Mouse (Mus musculus) intestine, embryonic 16.5 days (tissue): ENCODE results near the gene Ccl22. TPM values are rescaled to one million over a fixed set of nuclear protein-coding genes. Genes with fewer than 3 reads are reported as not detected.

Experiments used
- ATAC-seq: fragments of 200-750 bp; cut with Nextera tagmentation; 2 replicates; pipeline ENCODE4 v1.8.0; 2017; ENCODE audit warnings: moderate TSS enrichment, moderate library complexity
- H3K27ac ChIP-seq: fragments of 300-500 bp; sonication (generic); 2 replicates; pipeline ENCODE4 v1.5.1; 2014; ENCODE audit warnings: mild to moderate bottlenecking, low read length
- H3K27me3 ChIP-seq: fragments of 300-500 bp; sonication (generic); replicated peaks from 2 replicates; pipeline ENCODE4 v1.6.1; 2014; ENCODE audit warnings: low read length, control low read depth, mixed read lengths; ENCODE audit not compliant: control insufficient read depth, insufficient read depth
- H3K36me3 ChIP-seq: fragments of 300-500 bp; sonication (generic); 2 replicates; pipeline ENCODE4 v1.6.1; 2014; ENCODE audit warnings: low read length, control low read depth; ENCODE audit not compliant: control insufficient read depth, insufficient read depth
- H3K4me1 ChIP-seq: fragments of 300-500 bp; sonication (generic); 2 replicates; pipeline ENCODE4 v1.6.1; 2014; ENCODE audit warnings: low read length, control low read depth, mixed read lengths; ENCODE audit not compliant: control insufficient read depth, insufficient read depth
- H3K4me2 ChIP-seq: fragments of 300-500 bp; sonication (generic); 2 replicates; pipeline ENCODE4 v1.6.1; 2014; ENCODE audit warnings: low read depth, low read length, control low read depth
- H3K4me3 ChIP-seq: fragments of 300-500 bp; sonication (generic); 2 replicates; pipeline ENCODE4 v1.5.1; 2014; ENCODE audit warnings: mild to moderate bottlenecking, low read length
- H3K9ac ChIP-seq: fragments of 300-500 bp; sonication (generic); 2 replicates; pipeline ENCODE4 v1.6.1; 2014; ENCODE audit warnings: low read depth, low read length
- H3K9me3 ChIP-seq: fragments of 300-500 bp; sonication (generic); 2 replicates; pipeline ENCODE4 v1.6.1; 2016; ENCODE audit warnings: low read length, control low read depth; ENCODE audit not compliant: control insufficient read depth
- WGBS: fragments of 180-500 bp; shearing (Covaris S2); extraction: QIAGEN DNeasy Blood & Tissue Kit; methylation state at CpG from one replicate; pipeline ENCODE4 v1.1.7; 2014; 5-methylcytosine and 5-hydroxymethylcytosine counted together
- polyA plus RNA-seq: library from polyadenylated mRNA; unstranded; fragments of >200 nt; fragmentation: Nextera tagmentation; extraction: Ambion mirVana; gene quantifications from 2 replicates; pipeline ENCODE4 v1.2.1, GENCODE M21; 2015

The Ccl22 gene
- polyA plus RNA-seq, 1 experiment from 2014 or later: 0.10 TPM

GRCm38 (mm10) chr8:94771941-94772670 lies 26.7 kb downstream of the Ccl22 start, which contains the start of gene Cx3cl1:
Gene Cx3cl1, plus strand, starts transcription at chr8:94772009.
- H3K4me3 ChIP-seq: peak within 1 kb of the TSS; percentile 66
- H3K27ac ChIP-seq: peak within 1 kb of the TSS; percentile 91
- peak; percentile 79 for ATAC-seq
- peaks cover 16% of the 10 kb centered on the region for H3K4me1 ChIP-seq
- peak within 1 kb of the TSS; percentile 84 for H3K9ac ChIP-seq
- no peaks in the 10 kb centered on the region for H3K36me3 ChIP-seq
- no peaks in the 10 kb centered on the region for H3K9me3 ChIP-seq
- peaks cover 11% of the 10 kb centered on the region; the same call in 1 of the 2 replicates for H3K27me3 ChIP-seq
- peak within 1 kb of the TSS; percentile 76 for H3K4me2 ChIP-seq
- under 1% methylated on average over 38 of the region's 38 CpGs for WGBS

- WGBS: 59% methylated on average over 6 of the region's 6 CpGs
- ATAC-seq: no peak
- no peaks in the 10 kb centered on the region for H3K9me3 ChIP-seq
- H3K4me1 ChIP-seq: peaks cover 19% of the 10 kb centered on the region
- no peak overlapping the region for H3K27ac ChIP-seq
- peaks cover 11% of the 10 kb centered on the region; the same call in 1 of the 2 replicates for H3K27me3 ChIP-seq
- H3K36me3 ChIP-seq: no peaks in the 10 kb centered on the region
- H3K9ac ChIP-seq: peak overlapping the region; percentile 84; the same call in 1 of the 2 replicates
- H3K4me2 ChIP-seq: peak overlapping the region; percentile 76
- H3K4me3 ChIP-seq: peak overlapping the region; percentile 66
These were observed 27.7 kb downstream of the Ccl22 start for GRCm38 (mm10) chr8:94773048-94773447.

GRCm38 (mm10) chr8:94773700-94774171 lies 28.3 kb downstream of the Ccl22 start:
- Histone ChIP-seq H3K27me3 (peaks cover 11% of the 10 kb centered on the region; the same call in 1 of the 2 replicates), H3K4me3 (no peak overlapping the region), H3K9ac (no peak overlapping the region), H3K4me2 (no peak overlapping the region), H3K9me3 (no peaks in the 10 kb centered on the region), H3K36me3 (no peaks in the 10 kb centered on the region), H3K27ac (no peak overlapping the region), H3K4me1 (peaks cover 25% of the 10 kb centered on the region)
- WGBS: 44% methylated on average over 12 of the region's 12 CpGs
- no peak for ATAC-seq

DNA sequence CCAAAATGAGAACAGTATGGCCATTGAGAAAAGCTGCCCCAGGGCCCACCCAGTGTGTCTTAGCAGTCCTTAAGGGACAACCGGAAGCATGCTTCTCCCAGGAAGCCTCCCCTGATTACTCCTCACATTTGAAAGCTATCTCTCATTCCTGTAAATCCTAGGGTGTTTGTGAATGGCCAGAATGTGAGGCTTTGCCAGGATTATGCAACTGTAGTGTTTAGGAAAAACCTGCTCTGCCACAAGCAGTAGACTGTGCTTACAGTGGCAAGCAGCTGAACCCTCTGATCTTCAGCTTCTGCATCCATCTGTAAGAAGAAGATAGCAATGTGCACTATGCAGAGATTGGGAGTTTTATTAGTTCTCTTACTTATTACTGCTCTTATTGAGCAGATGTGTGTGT lies 29.2 kb downstream of the Ccl22 start:
- peaks cover 11% of the 10 kb centered on the region; the same call in 1 of the 2 replicates for H3K27me3 ChIP-seq

GRCm38 (mm10) chr8:94776346-94776745 lies 31.0 kb downstream of the Ccl22 start:
- H3K9ac ChIP-seq: no peak overlapping the region
- H3K4me3 ChIP-seq: no peak overlapping the region
- H3K4me1 ChIP-seq: peaks cover 34% of the 10 kb centered on the region
- no peaks in the 10 kb centered on the region for H3K36me3 ChIP-seq
- no peaks in the 10 kb centered on the region for H3K9me3 ChIP-seq
- H3K4me2 ChIP-seq: no peak overlapping the region
- H3K27me3 ChIP-seq: peaks cover 11% of the 10 kb centered on the region; the same call in 1 of the 2 replicates
- no peak overlapping the region for H3K27ac ChIP-seq
- ATAC-seq: no peak
- WGBS: 81% methylated on average over 2 of the region's 2 CpGs

More for the DNA sequence above, 29.2 kb downstream of the Ccl22 start:
- Histone ChIP-seq H3K4me2 (no peak overlapping the region), H3K9me3 (no peaks in the 10 kb centered on the region), H3K4me1 (peaks cover 34% of the 10 kb centered on the region), H3K36me3 (no peaks in the 10 kb centered on the region), H3K9ac (no peak overlapping the region), H3K4me3 (no peak overlapping the region), H3K27ac (no peak overlapping the region)
- 96% methylated on average over 1 of the region's 1 CpGs for WGBS
- no peak for ATAC-seq

- 63% methylated on average over 10 of the region's 10 CpGs for WGBS
- peaks cover 30% of the 10 kb centered on the region for H3K4me1 ChIP-seq
- H3K36me3 ChIP-seq: no peaks in the 10 kb centered on the region
- 0 out of 2 replicates have a peak, but pooled peaks cover 2% of the 10 kb centered on the region for H3K27me3 ChIP-seq
- no peak overlapping the region for H3K4me3 ChIP-seq
- peak overlapping the region; percentile 94 for H3K27ac ChIP-seq
- no peak overlapping the region for H3K4me2 ChIP-seq
- H3K9ac ChIP-seq: peak overlapping the region; percentile 44
- no peaks in the 10 kb centered on the region for H3K9me3 ChIP-seq
- ATAC-seq: no peak; the same call in 1 of the 2 replicates
These were observed 32.6 kb downstream of the Ccl22 start for GRCm38 (mm10) chr8:94778036-94778435.

GRCm38 (mm10) chr8:94778473-94778872 lies 33.1 kb downstream of the Ccl22 start:
- H3K27ac ChIP-seq: peak overlapping the region; percentile 94
- H3K4me2 ChIP-seq: peak overlapping the region; percentile 41; the same call in 1 of the 2 replicates
- H3K36me3 ChIP-seq: no peaks in the 10 kb centered on the region
- no peaks in the 10 kb centered on the region for H3K9me3 ChIP-seq
- peaks cover 30% of the 10 kb centered on the region for H3K4me1 ChIP-seq
- H3K27me3 ChIP-seq: no peaks in the 10 kb centered on the region
- ATAC-seq: peak; percentile 77
- H3K4me3 ChIP-seq: no peak overlapping the region
- 14% methylated on average over 5 of the region's 5 CpGs for WGBS
- peak overlapping the region; percentile 44 for H3K9ac ChIP-seq

- 62% methylated on average over 10 of the region's 10 CpGs for WGBS
- Histone ChIP-seq H3K4me1 (peaks cover 32% of the 10 kb centered on the region), H3K4me2 (peak overlapping the region; percentile 41; the same call in 1 of the 2 replicates), H3K36me3 (no peaks in the 10 kb centered on the region), H3K9me3 (no peaks in the 10 kb centered on the region), H3K27ac (peak overlapping the region; percentile 94), H3K27me3 (no peaks in the 10 kb centered on the region), H3K9ac (peak overlapping the region; percentile 44), H3K4me3 (no peak overlapping the region)
- peak; percentile 22 for ATAC-seq
These were observed 33.6 kb downstream of the Ccl22 start for GRCm38 (mm10) chr8:94778895-94779533.

DNA sequence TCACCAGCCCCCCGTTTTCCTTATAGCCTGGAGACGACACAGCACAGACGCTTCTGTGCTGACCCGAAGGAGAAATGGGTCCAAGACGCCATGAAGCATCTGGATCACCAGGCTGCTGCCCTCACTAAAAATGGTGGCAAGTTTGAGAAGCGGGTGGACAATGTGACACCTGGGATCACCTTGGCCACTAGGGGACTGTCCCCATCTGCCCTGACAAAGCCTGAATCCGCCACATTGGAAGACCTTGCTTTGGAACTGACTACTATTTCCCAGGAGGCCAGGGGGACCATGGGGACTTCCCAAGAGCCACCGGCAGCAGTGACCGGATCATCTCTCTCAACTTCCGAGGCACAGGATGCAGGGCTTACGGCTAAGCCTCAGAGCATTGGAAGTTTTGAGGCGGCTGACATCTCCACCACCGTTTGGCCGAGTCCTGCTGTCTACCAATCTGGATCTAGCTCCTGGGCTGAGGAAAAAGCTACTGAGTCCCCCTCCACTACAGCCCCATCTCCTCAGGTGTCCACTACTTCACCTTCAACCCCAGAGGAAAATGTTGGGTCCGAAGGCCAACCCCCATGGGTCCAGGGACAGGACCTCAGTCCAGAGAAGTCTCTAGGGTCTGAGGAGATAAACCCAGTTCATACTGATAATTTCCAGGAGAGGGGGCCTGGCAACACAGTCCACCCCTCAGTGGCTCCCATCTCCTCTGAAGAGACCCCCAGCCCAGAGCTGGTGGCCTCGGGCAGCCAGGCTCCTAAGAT lies 34.3 kb downstream of the Ccl22 start:
- Histone ChIP-seq H3K9ac (no peak overlapping the region), H3K9me3 (no peaks in the 10 kb centered on the region), H3K27me3 (no peaks in the 10 kb centered on the region), H3K27ac (no peak overlapping the region; the same call in 1 of the 2 replicates), H3K4me2 (no peak overlapping the region), H3K36me3 (no peaks in the 10 kb centered on the region), H3K4me3 (no peak overlapping the region), H3K4me1 (peaks cover 39% of the 10 kb centered on the region)
- no peak for ATAC-seq
- 92% methylated on average over 16 of the region's 16 CpGs for WGBS
